In the genomic region with DNA sequence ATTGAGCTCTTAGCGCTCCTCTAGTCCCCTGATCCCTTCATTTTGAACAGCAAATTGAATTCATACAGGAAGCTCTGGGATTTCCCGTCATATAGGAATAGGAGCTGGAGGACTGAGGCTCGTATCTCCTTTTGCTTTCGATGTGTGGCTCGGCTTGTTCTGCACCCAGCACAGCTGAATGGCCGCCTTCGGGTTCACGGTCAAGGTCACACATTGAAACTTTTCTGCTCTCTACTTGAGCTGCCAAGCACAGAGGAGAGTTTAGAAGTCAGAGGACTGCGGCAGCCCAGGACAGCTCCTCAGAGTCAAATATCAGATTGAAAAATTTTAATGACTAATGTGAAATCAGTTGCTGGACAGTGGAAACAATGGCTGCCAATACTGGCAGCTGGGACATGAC, we compare ENCODE assay signal across 18 mouse cellular contexts.
DNase-seq lines count a peak whose midpoint lies in the region; TF ChIP-seq lines count a peak whose summit lies in the region.
"Had no signal": no experiment of that assay in that cellular context is flagged by ENCODE, and none has a peak within 500 bp of the region (broad histone marks: within the 10 kb centered on the region; RNA-seq: fewer than 3 reads in every experiment).

No protein-coding gene starts in this region.

- no peaks in the 10 kb centered on the region for H3K9me3 ChIP-seq in midbrain, embryonic 10.5 days (replicated peaks)
- H3K9me3 ChIP-seq: embryonic facial prominence, embryonic 15.5 days; forebrain, embryonic 10.5 days; heart, embryonic 15.5 days; hindbrain, embryonic 13.5 days had no signal

- no peak overlapping the region for H3K27ac ChIP-seq in heart, adult 2 months
- H3K27ac ChIP-seq in midbrain, embryonic 10.5 days (replicated peaks): no peak overlapping the region
- H3K27ac ChIP-seq: embryonic facial prominence, embryonic 15.5 days; forebrain, embryonic 10.5 days; heart, embryonic 15.5 days; hindbrain, embryonic 13.5 days; hindbrain, postnatal 0 days had no signal

- WGBS in heart, adult 2 months: 77% methylated on average over 9 of the region's 9 CpGs
- 87% methylated on average over 9 of the region's 9 CpGs for WGBS in midbrain, embryonic 10.5 days

- no peaks in the 10 kb centered on the region for H3K4me1 ChIP-seq in heart, adult 2 months (ENCODE audit: control insufficient read depth, insufficient read depth, low read length)
- peaks cover 6% of the 10 kb centered on the region; the same call in 1 of the 2 replicates for H3K4me1 ChIP-seq in midbrain, embryonic 10.5 days
- H3K4me1 ChIP-seq: embryonic facial prominence, embryonic 15.5 days; heart, embryonic 15.5 days; hindbrain, embryonic 13.5 days had no signal

- H3K79me2 ChIP-seq in heart, adult 2 months (replicated peaks; ENCODE audit: control insufficient read depth, insufficient read depth, low read length): no peaks in the 10 kb centered on the region

- H3K36me3 ChIP-seq in heart, adult 2 months (ENCODE audit: control insufficient read depth, insufficient read depth, low read length): no peaks in the 10 kb centered on the region
- H3K36me3 ChIP-seq in midbrain, embryonic 10.5 days: peaks cover 25% of the 10 kb centered on the region
- H3K36me3 ChIP-seq: embryonic facial prominence, embryonic 15.5 days; heart, embryonic 15.5 days; hindbrain, embryonic 13.5 days had no signal

- DNase-seq in heart, adult 11 months: peak; percentile 34
- no peak for DNase-seq in heart, adult 2 months
- peak; percentile 12 for DNase-seq in ZHBTc4 (ENCODE audit: low read depth, low spot score)
- DNase-seq in adrenal gland, postnatal 14 days: peak; percentile 34
- peak; percentile 45 for DNase-seq in testis, postnatal 14 days (ENCODE audit: low spot score)
- DNase-seq in layer of hippocampus, postnatal 36 days: no peak
- no peak for DNase-seq in midbrain, embryonic 10.5 days (ENCODE audit: low spot score)
- DNase-seq: cerebellum, adult 2 months; cerebellum, postnatal 10 days; gastrocnemius, postnatal 36 days; heart, adult 18-20 months; heart, postnatal 14 days had no signal

- no peaks in the 10 kb centered on the region for H3K27me3 ChIP-seq in heart, adult 2 months (ENCODE audit: control insufficient read depth, insufficient read depth, low read length)
- no peaks in the 10 kb centered on the region for H3K27me3 ChIP-seq in midbrain, embryonic 10.5 days (ENCODE audit: low read depth, poor library complexity, severe bottlenecking)
- H3K27me3 ChIP-seq: embryonic facial prominence, embryonic 15.5 days; heart, embryonic 15.5 days; hindbrain, embryonic 13.5 days had no signal

- TF ChIP-seq CTCF in heart, adult 2 months (IDR thresholded peaks at IDR 0.05): no peak

- no peak overlapping the region for H3K4me3 ChIP-seq in heart, adult 2 months
- no peak overlapping the region for H3K4me3 ChIP-seq in midbrain, embryonic 10.5 days
- H3K4me3 ChIP-seq: embryonic facial prominence, embryonic 15.5 days; erythroblast, embryonic 14.5 days; forebrain, embryonic 10.5 days; heart, embryonic 15.5 days; hindbrain, embryonic 13.5 days had no signal

- TF ChIP-seq EP300 in heart, adult 2 months (IDR thresholded peaks at IDR 0.05; ENCODE audit: insufficient read depth, low read depth, low read length): no peak

- H3K9ac ChIP-seq in heart, adult 2 months (ENCODE audit: low read depth, low read length): no peak overlapping the region
- H3K9ac ChIP-seq: embryonic facial prominence, embryonic 15.5 days; heart, embryonic 15.5 days; hindbrain, embryonic 13.5 days had no signal

- TF ChIP-seq POLR2A in heart, adult 2 months (IDR thresholded peaks at IDR 0.05; ENCODE audit: insufficient read depth, low read depth, low read length): no peak

- intact Hi-C loops in heart, adult 2 months (cut with DNase I): no loop called here

Comparison
In these comparisons a context has a peak if more than half of its experiments do, and no peak if none do; other contexts are left out.
1. DNase-seq: peak in heart, adult 11 months (single experiment), ZHBTc4 (single experiment), adrenal gland, postnatal 14 days (single experiment) and testis, postnatal 14 days (single experiment); none in heart, adult 2 months (0 of 2), layer of hippocampus, postnatal 36 days (0 of 2) and midbrain, embryonic 10.5 days (single experiment).